Mouse (Mus musculus) thymus, postnatal 14 days (tissue): ENCODE results near the gene Tenm2.

Source experiments
- DNase-seq: peaks from one replicate; pipeline ENCODE4 v3.0.0; 2021

Gene Tenm2

DNA sequence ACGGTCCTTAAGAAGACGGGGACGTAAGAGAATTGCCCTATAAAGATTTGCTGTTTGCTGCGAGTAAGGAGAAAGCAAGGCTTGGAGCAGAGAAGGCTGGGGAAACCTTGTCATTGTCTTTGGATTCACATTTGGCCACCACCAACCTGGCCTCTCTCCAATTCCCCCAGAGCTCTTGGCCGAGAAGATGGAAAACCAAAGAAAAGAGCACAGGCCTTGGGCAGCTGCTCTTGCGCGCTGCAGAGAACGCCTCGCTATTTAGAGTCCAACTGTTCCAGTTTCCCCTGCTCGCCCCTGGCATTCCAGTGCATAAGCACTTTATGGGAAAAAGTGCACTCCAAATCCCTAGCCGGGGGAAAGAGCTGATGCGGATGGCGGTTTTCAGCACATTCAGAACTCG lies 1139.5 kb downstream of the Tenm2 start:
- DNase-seq = no peak

DNA sequence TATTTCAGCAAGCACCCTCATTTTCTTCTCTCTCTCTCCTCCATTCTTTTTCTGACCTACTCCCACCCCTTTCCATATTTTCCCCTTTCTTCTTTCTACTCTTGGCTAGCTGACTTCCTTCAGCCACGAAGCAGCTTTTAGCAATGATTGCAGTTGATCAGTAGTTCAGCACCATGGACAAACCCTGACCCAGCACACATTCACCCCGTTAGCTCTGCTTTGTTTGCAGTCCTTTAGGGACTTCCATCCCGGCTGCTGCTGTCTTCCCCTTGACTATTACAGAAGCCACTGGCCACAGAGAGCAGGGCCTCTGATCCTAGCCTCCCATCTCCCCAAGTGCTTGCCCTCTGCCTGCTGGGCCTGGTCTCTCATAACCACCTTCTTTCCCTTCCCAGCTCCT lies 1145.6 kb downstream of the Tenm2 start:
- DNase-seq = no peak

DNA sequence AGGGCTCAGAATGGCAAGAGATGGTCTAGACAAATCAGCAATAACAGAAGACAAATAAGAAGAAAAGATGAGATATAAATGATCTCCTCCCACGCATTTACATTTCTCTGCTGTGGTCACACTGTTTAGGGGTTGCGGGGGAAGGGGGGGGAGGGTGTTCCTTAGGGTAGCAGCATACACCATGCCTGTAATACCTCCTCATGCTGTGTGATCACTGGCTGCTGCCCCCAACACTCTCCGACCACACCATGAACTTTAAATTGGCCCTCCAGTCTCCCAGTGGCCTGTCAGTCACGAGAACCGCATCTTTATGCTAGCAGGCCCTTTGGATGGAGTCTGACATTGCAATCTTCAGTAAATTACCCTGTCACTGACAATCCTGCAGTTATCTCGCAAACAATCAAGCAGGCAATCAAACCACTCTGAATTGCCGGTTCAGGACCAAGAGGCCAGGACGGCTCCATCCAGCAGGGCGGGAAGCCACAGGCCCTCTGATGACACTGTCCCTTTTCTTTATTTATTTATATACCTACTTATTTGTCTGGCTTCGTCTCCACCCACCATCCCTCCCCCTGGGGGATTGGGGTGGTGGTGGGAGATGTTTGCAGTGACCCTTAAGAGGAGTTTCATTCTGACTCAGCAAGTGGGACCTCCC lies 1154.2 kb downstream of the Tenm2 start:
- DNase-seq = no peak

DNA sequence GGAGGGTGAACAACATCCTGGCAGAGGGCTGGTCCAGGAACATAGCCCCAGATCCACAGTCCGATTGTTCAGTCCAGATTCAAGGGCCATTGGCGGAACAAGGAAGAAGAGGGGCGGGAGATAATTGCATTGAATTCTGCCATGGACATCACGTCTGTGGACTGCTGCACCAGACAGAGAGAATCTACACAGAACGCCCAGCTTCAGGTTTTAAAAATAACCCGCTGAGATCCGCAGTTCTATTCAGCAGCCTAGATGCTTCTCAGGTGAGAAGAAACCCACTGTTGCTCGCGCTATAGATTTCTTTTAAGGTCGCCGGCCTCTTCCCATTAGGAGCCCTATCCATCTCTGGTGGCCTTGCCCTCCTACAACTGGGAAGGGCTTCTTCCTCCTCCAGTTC lies 1155.0 kb downstream of the Tenm2 start:
- DNase-seq = no peak

DNA sequence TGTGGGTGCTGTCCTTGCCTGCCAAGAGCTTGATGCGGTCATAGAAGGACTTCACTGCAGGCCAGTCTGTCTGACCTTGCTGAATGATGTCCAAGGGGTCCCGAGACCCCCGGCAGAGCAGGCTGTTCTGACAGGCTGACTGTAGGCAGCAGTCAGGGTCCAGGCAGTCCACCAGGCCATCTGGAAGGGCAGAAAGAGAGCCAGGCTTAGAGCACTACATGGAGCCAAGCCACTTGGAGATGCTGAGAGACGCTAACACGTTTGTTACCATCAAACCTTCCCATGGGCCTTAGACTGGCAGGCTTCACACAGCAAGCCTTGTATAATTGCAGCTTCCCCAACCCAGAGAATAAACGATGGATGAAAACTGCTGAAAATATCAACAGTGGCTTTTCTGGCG lies 1157.4 kb downstream of the Tenm2 start:
- no peak for DNase-seq

DNA sequence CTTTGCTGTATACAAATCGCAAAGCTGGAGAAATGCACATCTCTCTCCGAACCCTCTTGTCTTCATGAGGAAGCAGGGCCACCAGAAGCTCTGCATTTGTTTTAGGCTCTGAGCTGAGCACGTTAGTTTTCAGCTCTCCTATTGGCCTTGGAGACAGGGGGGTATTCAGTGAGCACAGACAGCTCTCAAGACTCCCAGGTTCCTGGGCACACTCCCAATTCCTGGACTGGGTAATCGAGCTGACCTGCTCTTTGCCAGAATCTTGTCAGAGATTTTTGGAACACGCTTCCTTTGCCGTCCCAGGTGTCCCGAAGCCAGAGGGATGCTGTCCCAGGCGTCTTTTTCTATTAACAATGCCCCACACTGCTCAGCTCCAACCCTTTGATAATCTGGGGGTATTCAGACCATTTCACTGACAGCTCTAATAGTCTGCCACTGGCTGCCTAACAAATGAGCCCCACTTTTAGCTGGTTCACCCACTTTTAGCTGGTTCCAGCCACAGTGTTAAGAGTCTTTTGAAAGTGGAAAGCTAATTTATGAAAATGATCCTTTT lies 1161.7 kb downstream of the Tenm2 start:
- DNase-seq = no peak

DNA sequence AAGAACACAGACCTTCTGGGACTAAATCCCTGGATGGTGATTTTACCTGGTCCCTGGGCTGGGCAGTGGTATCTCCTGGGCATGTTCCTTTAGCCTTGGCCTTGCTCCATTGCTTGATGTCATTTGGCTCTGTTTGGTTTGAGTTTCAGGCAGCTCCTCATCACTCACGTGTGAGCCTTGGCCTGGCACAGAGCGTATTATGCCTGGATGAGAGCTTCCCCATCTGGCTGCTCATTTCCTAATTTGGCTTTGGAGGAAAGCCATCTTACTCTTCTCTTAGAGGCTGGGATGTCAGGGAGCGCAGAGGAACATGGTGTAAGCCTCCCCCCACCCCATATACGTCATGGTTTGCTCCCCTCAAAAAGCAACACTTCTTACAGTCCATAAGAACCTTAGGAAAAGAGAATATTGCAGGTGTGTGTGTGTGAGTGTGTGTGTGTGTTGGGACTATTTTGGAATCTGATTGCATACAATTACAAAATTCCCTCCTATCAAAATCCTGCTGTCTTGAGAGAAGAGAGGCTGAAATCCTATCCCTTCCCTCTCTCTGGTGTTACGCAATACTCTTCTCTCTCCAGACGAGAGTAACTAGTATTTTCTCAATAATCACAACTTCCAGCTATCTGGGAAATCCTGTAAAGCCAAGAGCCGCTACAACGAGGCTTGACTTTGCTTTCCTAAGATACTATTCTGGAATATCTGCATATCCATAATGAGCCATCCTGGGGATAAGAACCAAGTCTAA lies 1162.5 kb downstream of the Tenm2 start:
- no peak for DNase-seq

DNA sequence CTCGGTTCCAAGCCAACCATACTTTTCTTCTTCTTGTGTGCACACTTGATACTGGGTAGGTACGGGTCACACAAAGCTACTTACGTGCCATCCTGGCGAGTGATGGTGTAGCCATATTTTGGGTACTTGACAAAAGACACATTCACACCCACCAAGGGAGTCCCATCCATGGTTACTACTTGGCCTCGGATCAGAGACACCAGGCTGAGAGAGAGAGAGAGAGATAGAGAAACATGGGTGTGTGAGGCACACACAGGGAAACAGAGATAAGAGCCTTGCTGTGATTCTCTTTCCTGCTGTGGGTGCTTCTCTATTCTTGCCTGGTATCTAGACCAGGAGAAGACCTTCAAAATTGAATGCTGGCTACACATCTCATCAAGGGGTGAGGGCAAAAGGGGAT lies 1163.1 kb downstream of the Tenm2 start:
- DNase-seq = no peak

DNA sequence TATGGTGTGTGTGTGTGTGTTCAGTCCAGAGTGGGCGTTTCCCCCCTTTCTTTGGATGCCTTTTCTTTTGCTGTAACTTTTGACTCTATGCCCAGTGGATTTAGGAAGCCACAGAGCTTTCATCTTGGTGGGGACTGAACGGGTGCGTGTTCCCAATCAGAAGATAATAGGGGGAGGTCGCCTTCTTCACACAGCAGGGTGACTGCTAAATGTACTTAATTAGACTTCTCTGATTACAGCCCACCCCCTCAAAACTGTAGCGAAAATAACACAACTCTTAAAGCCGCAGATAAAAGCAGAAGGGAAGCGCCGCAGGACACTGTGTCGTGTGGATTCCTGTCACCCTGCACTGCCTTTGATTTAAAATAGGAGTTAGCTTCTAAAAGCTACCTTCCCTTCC lies 1163.7 kb downstream of the Tenm2 start:
- DNase-seq = no peak

DNA sequence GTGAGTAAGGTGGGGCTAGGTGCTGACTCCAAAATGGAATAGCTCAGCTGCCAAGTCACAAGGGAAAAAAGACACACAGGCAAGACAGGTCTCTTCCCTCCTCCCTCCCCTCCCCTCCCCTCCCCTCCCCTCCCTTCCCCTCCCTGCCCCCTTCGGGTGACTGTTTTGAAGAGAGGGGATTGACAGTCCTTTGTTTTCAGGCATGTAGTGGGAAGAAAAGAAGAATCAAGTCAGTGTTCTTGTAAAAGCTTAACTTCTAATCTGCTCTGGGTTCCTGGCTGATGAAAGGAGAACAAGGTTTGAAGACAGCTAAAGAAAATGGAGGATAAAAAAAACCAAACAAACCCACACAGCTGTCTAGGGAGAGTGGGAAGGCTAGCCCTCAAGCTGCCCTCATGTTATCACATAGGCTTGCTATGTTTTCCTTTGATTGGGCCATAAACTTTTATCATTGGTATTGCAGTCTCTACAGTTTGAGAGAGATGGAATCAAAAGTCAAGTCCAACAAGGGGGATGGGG lies 1176.4 kb downstream of the Tenm2 start:
- DNase-seq = no peak

DNA sequence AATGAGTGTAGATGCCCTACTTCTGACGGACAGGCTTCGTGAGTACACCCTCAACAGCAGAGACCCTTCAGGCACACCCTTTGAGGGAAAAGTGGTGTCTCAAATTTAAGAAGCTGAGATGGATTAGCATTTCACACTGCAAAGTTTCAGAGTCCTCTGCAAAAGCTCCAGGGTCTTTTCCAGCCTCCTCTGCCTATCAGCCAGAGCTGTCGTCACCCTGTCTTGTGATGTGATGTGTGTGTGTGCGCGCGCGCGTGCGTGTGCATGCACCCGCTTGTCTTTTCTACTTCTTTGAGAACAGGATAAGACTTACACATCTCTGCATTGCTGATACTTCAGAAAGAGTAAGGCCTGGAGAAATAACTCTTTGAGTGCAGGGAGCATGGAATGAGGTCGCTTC lies 1179.2 kb downstream of the Tenm2 start:
- DNase-seq = no peak

DNA sequence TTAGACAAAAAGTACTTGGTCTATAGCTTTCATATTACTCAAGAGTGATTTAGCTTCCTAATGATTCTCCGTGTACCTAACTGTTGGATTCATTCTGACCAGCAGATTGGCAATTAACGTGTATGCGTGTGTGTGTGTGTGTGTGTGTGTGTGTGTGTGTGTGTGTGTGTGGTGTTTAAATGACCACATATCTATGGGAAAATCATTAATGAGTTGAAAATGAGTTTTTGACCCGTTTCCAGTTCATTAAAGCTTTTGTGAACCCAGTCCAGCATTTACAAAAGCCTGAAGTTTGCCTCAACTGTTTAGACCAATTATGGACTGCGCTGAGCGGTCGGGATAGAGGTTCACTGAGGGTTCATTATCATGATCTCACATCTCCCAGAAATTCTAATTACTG lies 1181.4 kb downstream of the Tenm2 start:
- DNase-seq = no peak

DNA sequence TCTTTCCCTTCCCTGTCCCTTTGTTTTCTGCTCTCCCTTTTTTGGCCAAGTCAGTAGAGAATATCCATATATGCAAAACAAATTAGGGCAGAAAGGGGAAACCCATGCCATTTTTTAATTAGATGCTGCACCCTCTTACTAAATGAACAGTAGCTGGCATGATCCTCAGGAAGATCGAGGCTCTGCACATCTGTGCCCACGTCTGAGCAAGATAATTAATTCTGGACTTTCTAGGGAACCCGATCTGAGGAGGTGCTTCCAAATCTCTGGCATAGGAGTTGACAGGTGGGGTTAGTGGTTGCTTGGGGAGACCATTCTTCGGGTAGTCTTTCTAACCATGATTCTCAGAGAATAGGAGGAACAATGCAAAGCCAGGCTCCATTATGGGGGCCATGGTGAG lies 1182.3 kb downstream of the Tenm2 start:
- no peak for DNase-seq

DNA sequence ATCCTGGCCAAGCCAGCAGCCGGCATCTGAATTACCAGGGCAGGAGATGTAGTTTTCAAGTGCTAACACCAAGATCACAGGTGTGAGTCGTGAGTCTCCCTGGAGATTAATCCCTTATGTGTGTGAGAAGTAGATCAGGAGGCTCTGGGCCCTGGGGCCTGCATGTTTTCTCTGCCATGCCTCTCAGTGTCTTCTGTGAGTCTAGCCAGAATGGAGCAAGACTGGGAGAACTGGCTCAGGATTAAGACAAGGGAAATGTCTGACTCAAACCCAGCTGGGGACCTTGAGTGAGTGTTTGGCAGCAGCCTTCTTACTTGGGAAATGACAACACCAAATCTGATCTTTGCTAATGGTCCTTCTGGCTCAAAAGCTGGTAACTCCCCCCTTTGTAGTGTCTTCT lies 1183.2 kb downstream of the Tenm2 start:
- DNase-seq = no peak

DNA sequence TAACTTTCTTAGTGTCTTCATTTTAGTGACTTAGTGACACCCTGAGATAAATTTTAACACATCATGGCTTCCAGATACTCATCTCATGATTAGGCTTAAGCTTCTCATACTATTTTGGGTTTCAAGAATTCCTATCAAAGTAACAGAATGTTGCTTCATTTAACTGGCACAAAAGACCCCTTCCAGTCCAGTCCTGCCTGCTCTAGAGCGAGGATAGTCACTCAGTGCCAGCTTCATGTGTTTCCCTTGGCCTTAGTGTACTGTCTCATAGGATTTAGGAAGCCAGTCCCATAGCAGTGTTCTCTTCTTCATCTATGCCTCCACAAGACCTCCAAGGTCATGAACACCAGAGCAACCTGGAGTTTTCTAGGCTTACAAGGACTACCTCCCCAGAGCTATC lies 1183.7 kb downstream of the Tenm2 start:
- no peak for DNase-seq

DNA sequence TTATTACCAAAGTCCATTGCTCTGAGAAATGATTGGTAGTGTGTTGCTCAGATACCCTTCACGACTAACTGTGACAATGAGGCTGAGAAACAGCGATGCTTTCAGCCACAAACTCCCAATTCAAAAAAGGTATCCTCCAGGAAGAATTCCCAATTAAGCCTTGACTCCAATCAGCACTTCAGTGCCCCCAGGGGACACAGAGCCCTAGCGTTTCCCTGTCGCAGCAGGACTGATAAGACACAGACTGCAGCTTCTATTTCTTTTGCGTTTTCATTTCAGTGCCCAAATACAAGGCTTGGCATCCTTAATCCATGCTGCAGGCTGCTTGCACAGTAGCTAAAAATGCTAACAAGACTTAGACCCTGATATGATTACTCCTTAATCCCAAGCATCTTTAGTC lies 1186.2 kb downstream of the Tenm2 start:
- no peak for DNase-seq

DNA sequence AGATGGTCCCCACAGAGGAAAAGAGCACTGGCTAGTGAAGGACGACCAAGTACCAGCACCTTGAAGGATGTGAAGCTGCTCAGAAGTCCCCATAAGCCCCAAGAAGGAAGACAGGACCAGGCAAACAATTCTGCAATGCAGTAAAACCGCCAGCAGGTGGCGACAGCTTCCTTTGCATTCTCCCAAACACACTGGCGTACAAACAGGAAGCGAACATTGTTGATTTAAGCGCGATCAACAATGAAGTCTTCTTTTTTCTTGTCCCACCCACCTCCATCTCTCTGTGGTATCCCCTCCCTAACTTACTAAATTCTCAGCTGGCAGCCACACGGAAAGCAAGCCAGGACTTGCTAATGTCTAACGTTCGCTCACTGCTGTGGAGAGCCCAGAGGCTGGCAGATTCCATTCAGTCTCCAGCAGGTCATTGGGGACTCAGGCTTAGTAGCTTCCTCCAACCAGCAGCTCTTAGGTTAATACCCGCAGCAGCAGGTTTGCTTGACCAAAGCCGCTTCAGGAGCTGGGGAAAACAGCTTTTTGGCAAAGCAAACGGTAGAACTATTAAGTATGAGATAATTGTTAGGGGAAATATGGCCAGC lies 1190.0 kb downstream of the Tenm2 start:
- peak; percentile 49 for DNase-seq

DNA sequence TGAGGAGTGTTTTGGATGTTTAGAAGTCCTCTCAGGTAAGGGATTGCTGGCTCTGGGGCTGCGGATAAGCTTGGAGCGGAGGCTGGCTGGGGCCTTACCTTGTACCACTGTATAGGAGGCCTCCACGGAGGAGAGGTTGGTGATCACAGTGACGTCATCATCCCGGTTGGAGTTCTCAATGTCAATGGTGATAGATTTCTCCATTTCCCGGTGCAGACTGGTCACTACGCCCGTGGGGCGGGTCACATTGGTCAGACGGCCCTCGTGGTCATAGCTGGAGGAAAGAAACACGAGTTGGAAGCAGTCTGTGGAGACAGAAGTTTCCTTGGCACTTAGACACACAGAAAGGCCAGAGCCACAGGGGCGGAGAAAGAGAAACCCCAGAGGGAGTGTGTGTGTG lies 1194.4 kb downstream of the Tenm2 start:
- DNase-seq = no peak

DNA sequence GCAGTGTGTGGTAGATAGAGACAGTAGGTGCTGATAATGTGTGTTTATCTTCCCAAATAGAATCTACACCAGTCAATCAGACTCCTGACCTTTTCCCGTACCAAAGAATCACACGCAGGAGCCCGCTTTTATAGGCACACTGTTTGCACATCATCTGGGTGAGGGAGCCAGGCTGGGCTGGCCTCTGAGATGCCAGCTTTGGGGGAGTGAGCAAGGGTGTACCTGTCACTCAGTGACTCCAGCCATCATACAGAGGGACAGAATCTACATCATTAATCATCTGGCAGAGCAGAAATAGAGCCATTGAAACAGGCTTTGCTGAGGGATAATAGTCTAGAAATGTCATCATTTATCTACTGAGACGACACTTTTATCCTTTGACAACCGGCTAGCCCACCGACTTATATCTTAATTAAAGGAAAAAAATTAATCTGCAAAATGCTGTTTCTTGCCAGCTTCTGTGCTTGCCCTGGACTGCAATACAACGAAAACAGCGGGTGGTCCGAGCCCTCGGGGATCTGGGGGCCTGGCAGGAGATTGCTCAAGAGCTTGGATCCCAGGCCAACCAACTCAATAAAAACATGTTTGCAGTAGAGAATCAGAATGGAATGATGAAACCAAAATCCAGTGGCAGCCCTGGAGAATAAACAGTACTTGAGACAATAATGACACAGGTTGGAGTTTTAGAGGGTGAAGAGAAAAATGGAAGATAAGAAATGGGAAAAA lies 1195.1 kb downstream of the Tenm2 start:
- DNase-seq = no peak

DNA sequence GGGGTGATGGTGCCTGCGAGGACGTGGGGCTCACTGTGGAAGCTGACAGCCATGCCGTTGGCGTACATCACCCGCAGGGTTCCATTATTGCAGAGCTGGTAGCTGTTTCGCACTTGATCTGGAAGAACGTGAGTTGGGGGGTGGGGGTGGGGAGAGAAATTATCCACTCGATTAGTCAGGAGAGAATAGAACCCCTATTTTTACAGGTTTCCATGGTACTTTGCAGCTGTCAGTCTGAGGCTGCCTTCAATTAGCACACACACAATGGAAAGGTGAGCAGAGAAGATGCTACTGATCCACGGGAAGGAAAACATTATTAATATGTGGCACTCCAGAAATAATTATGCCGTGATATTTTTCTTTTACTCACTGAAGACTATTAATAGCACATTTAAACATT lies 1195.9 kb downstream of the Tenm2 start:
- DNase-seq = no peak

DNA sequence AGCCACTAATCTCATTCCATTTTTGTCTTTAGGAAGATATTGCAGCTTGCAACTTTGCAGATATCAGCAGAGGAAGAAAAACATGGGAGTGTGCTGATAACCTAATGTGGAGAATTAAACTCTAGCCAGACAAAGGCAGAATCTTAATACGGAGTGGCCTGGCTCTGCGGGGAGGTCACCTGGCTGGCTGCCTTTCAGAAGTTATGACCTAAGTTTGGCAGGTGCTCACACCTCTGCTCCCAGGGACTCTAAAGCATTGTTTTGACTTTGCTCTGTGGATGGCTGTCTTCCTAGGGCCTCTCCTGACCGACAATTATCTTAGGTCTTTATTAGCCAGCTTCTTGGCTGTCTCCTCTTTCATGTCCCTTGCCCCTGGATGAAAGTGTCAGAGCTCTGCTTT lies 1197.4 kb downstream of the Tenm2 start:
- DNase-seq = no peak

DNA sequence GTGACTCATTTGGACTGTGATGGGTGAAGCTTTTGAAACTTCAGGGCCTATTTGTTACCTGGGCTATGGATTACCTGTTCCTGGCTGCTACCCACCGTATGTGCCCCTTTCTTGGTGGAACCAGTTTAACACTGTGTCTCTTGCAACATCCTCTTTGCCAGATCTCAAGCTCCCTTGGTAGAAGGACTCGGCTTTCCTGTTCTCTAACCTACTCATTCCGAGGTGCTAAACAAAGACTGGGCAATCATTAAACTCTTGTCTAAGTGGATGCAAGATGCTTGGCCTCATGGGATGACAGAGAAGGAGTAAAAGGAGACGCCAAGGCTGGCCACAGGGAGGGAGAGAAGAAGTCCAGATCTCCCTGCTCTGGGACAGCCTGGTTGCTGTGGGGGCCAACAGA lies 1198.5 kb downstream of the Tenm2 start:
- DNase-seq = no peak

DNA sequence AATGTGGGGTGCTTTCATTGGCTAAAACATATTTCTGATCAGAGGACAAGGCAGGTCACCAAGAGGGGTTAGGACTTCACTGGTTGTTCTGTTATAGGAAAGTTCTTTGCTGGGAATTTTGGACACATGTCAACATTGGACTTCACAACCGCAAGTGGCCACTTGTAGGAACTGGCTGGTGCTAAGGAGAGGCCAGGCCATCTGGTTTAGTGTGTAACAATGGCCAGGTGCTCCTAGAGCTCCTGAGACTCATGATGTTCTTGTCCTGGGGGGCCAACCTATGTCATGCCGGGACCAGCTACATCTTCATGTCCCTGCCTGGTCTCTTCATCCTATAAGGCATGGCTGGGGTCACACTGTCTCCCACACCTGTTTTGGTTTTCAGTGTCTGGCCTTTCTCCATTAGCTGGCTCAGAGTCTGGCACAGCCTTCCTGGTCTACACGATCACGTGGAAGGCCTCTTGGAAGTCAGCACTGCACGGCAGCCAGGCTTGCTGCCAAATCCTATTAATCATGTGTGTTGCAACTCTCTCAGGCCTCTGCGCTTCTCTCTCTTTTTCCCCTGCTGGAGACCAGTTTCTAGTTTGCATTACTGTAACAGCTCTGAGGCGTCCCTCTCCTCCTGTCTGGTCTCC lies 1199.6 kb downstream of the Tenm2 start:
- DNase-seq = no peak
